Mouse (Mus musculus): Measurements from ENCODE around the gene Ninj1. TPM values are rescaled to one million over a fixed set of nuclear protein-coding genes. Genes with fewer than 3 reads are reported as not detected.
A peak's percentile ranks its signal among the peaks of the same experiment; 100 is the strongest.

Ninj1 gene
- polyA plus RNA-seq (2016; fragmentation: Nextera tagmentation; extraction: Ambion mirVana) = 51.0 and 55.8 TPM in 2 replicates

- peak within 1 kb of the TSS; percentile 86 for H3K27ac ChIP-seq (ENCODE audit: poor library complexity, severe bottlenecking)
- no peaks in the 10 kb centered on the region for H3K27me3 ChIP-seq (replicated peaks)
- peak; percentile 93 for ATAC-seq (ENCODE audit: insufficient number of reproducible peaks, low FRiP score)
- WGBS = under 1% methylated on average over 66 of the region's 87 CpGs
- peak within 1 kb of the TSS; percentile 72 for H3K4me3 ChIP-seq
- H3K9me3 ChIP-seq (replicated peaks) = no peaks in the 10 kb centered on the region
- H3K4me2 ChIP-seq = peak within 1 kb of the TSS; percentile 97
- H3K9ac ChIP-seq = peak within 1 kb of the TSS; percentile 81
- H3K4me1 ChIP-seq (replicated peaks) = peaks cover 68% of the 10 kb centered on the region
- H3K36me3 ChIP-seq = no peaks in the 10 kb centered on the region
These were observed at the start of gene Ninj1 for GRCm38 (mm10) chr13:49187288-49188218. Gene Ninj1 (plus strand): TSS chr13:49187485.

GRCm38 (mm10) chr13:49140567-49140966 lies 46.7 kb upstream of the Ninj1 start:
- no peak overlapping the region for H3K27ac ChIP-seq (ENCODE audit: poor library complexity, severe bottlenecking)
- WGBS = 64% methylated on average over 4 of the region's 4 CpGs
- ATAC-seq (ENCODE audit: insufficient number of reproducible peaks, low FRiP score) = no peak

GRCm38 (mm10) chr13:49142396-49142795 lies 44.9 kb upstream of the Ninj1 start:
- Histone ChIP-seq H3K4me2 (no peak overlapping the region), H3K9ac (no peak overlapping the region), H3K27ac (ENCODE audit: poor library complexity, severe bottlenecking) (no peak overlapping the region), H3K4me1 (replicated peaks) (peaks cover 45% of the 10 kb centered on the region), H3K4me3 (no peak overlapping the region), H3K27me3 (replicated peaks) (peaks cover 48% of the 10 kb centered on the region), H3K36me3 (no peaks in the 10 kb centered on the region), H3K9me3 (replicated peaks) (no peaks in the 10 kb centered on the region)
- WGBS = 77% methylated on average over 5 of the region's 5 CpGs
- ATAC-seq (ENCODE audit: insufficient number of reproducible peaks, low FRiP score) = no peak

More at GRCm38 (mm10) chr13:49140567-49140966, 46.7 kb upstream of the Ninj1 start:
- Histone ChIP-seq H3K4me2 (no peak overlapping the region), H3K9ac (no peak overlapping the region), H3K4me1 (replicated peaks) (peaks cover 28% of the 10 kb centered on the region), H3K27me3 (replicated peaks) (peaks cover 29% of the 10 kb centered on the region), H3K9me3 (replicated peaks) (no peaks in the 10 kb centered on the region), H3K4me3 (no peak overlapping the region), H3K36me3 (no peaks in the 10 kb centered on the region)

GRCm38 (mm10) chr13:49143323-49143722 lies 44.0 kb upstream of the Ninj1 start:
- no peaks in the 10 kb centered on the region for H3K36me3 ChIP-seq
- H3K9me3 ChIP-seq (replicated peaks) = no peaks in the 10 kb centered on the region
- peaks cover 57% of the 10 kb centered on the region for H3K27me3 ChIP-seq (replicated peaks)
- no peak overlapping the region for H3K27ac ChIP-seq (ENCODE audit: poor library complexity, severe bottlenecking)
- no peak overlapping the region for H3K4me2 ChIP-seq
- 89% methylated on average over 7 of the region's 7 CpGs for WGBS
- H3K4me1 ChIP-seq (replicated peaks) = peaks cover 48% of the 10 kb centered on the region
- no peak overlapping the region for H3K4me3 ChIP-seq
- no peak overlapping the region for H3K9ac ChIP-seq
- ATAC-seq (ENCODE audit: insufficient number of reproducible peaks, low FRiP score) = no peak

GRCm38 (mm10) chr13:49144451-49144850 lies 42.8 kb upstream of the Ninj1 start:
- no peak overlapping the region for H3K9ac ChIP-seq
- no peaks in the 10 kb centered on the region for H3K9me3 ChIP-seq (replicated peaks)
- no peaks in the 10 kb centered on the region for H3K36me3 ChIP-seq
- 44% methylated on average over 6 of the region's 6 CpGs for WGBS
- no peak overlapping the region for H3K4me2 ChIP-seq
- no peak overlapping the region for H3K4me3 ChIP-seq
- peaks cover 48% of the 10 kb centered on the region for H3K4me1 ChIP-seq (replicated peaks)
- no peak overlapping the region for H3K27ac ChIP-seq (ENCODE audit: poor library complexity, severe bottlenecking)
- H3K27me3 ChIP-seq (replicated peaks) = peaks cover 68% of the 10 kb centered on the region
- ATAC-seq (ENCODE audit: insufficient number of reproducible peaks, low FRiP score) = no peak

- WGBS = 29% methylated on average over 7 of the region's 7 CpGs
- Histone ChIP-seq H3K4me2 (peak overlapping the region; percentile 18; the same call in 1 of the 2 replicates), H3K9ac (no peak overlapping the region), H3K9me3 (replicated peaks) (no peaks in the 10 kb centered on the region), H3K36me3 (no peaks in the 10 kb centered on the region), H3K4me3 (no peak overlapping the region), H3K27me3 (replicated peaks) (peaks cover 78% of the 10 kb centered on the region), H3K27ac (ENCODE audit: poor library complexity, severe bottlenecking) (no peak overlapping the region), H3K4me1 (replicated peaks) (peaks cover 46% of the 10 kb centered on the region)
- ATAC-seq (ENCODE audit: insufficient number of reproducible peaks, low FRiP score) = no peak
These were observed 41.9 kb upstream of the Ninj1 start for GRCm38 (mm10) chr13:49145396-49145795.

GRCm38 (mm10) chr13:49146040-49146697 lies 41.1 kb upstream of the Ninj1 start:
- no peak for ATAC-seq (ENCODE audit: insufficient number of reproducible peaks, low FRiP score)
- H3K9ac ChIP-seq = peak overlapping the region; percentile 76
- H3K36me3 ChIP-seq = no peaks in the 10 kb centered on the region
- 18% methylated on average over 17 of the region's 17 CpGs for WGBS
- peaks cover 86% of the 10 kb centered on the region for H3K27me3 ChIP-seq (replicated peaks)
- H3K4me3 ChIP-seq = peak overlapping the region; percentile 69
- no peak overlapping the region for H3K27ac ChIP-seq (ENCODE audit: poor library complexity, severe bottlenecking)
- peaks cover 38% of the 10 kb centered on the region for H3K4me1 ChIP-seq (replicated peaks)
- H3K4me2 ChIP-seq = peak overlapping the region; percentile 98
- no peaks in the 10 kb centered on the region for H3K9me3 ChIP-seq (replicated peaks)

- WGBS = 2% methylated on average over 43 of the region's 44 CpGs
- Histone ChIP-seq H3K4me1 (replicated peaks) (peaks cover 38% of the 10 kb centered on the region), H3K27me3 (replicated peaks) (peaks cover 89% of the 10 kb centered on the region), H3K27ac (ENCODE audit: poor library complexity, severe bottlenecking) (no peak overlapping the region), H3K36me3 (no peaks in the 10 kb centered on the region), H3K9me3 (replicated peaks) (no peaks in the 10 kb centered on the region), H3K9ac (peak overlapping the region; percentile 76), H3K4me2 (peak overlapping the region; percentile 98), H3K4me3 (peak overlapping the region; percentile 69)
- ATAC-seq (ENCODE audit: insufficient number of reproducible peaks, low FRiP score) = no peak
These were observed 40.6 kb upstream of the Ninj1 start for GRCm38 (mm10) chr13:49146698-49147006.

GRCm38 (mm10) chr13:49147007-49147857 lies 40.1 kb upstream of the Ninj1 start:
- Histone ChIP-seq H3K9me3 (replicated peaks) (no peaks in the 10 kb centered on the region), H3K9ac (peak overlapping the region; percentile 76), H3K4me3 (peak overlapping the region; percentile 69), H3K4me2 (peak overlapping the region; percentile 98), H3K4me1 (replicated peaks) (peaks cover 38% of the 10 kb centered on the region), H3K27me3 (replicated peaks) (peaks cover 89% of the 10 kb centered on the region), H3K36me3 (no peaks in the 10 kb centered on the region), H3K27ac (ENCODE audit: poor library complexity, severe bottlenecking) (no peak overlapping the region)
- ATAC-seq (ENCODE audit: insufficient number of reproducible peaks, low FRiP score) = peak; percentile 47
- WGBS = under 1% methylated on average over 98 of the region's 98 CpGs

- H3K9ac ChIP-seq = peak within 1 kb of the TSS; percentile 76
- under 1% methylated on average over 43 of the region's 43 CpGs for WGBS
- H3K4me2 ChIP-seq = peak within 1 kb of the TSS; percentile 98
- no peaks in the 10 kb centered on the region for H3K36me3 ChIP-seq
- peak; percentile 42 for ATAC-seq (ENCODE audit: insufficient number of reproducible peaks, low FRiP score)
- no peak within 1 kb of the TSS for H3K27ac ChIP-seq (ENCODE audit: poor library complexity, severe bottlenecking)
- H3K9me3 ChIP-seq (replicated peaks) = no peaks in the 10 kb centered on the region
- peaks cover 38% of the 10 kb centered on the region for H3K4me1 ChIP-seq (replicated peaks)
- peak within 1 kb of the TSS; percentile 69 for H3K4me3 ChIP-seq
- H3K27me3 ChIP-seq (replicated peaks) = peaks cover 83% of the 10 kb centered on the region
These were observed 39.4 kb upstream of the Ninj1 start, which contains the start of gene Wnk2 for GRCm38 (mm10) chr13:49147858-49148226. Gene Wnk2 (minus strand): TSS chr13:49148014.
